Mouse (Mus musculus) gastrocnemius, adult 8-10 months (tissue): ENCODE data around the gene Trappc1. TPM values are rescaled to one million over a fixed set of nuclear protein-coding genes. Genes with fewer than 3 reads are reported as not detected.
"Not testable (repeated sequence)": the region's sequence is repeated elsewhere in the genome, so short reads cannot be mapped to it uniquely, and the experiment has no call there.

Experiments used
- DNase-seq, 2 experiments: peaks; one replicate each; pipeline ENCODE4 v3.0.0; 2022; ENCODE audit warnings: low spot score in 2 of 2
- total RNA-seq, 4 experiments: library from RNA; stranded (reverse); gene quantifications; 2 replicates each; pipeline ENCODE4 v1.2.4; 2022

Gene Trappc1
- total RNA-seq, result 10 to 100 TPM; 33.6 to 42.2 (median 37.9) TPM

DNA sequence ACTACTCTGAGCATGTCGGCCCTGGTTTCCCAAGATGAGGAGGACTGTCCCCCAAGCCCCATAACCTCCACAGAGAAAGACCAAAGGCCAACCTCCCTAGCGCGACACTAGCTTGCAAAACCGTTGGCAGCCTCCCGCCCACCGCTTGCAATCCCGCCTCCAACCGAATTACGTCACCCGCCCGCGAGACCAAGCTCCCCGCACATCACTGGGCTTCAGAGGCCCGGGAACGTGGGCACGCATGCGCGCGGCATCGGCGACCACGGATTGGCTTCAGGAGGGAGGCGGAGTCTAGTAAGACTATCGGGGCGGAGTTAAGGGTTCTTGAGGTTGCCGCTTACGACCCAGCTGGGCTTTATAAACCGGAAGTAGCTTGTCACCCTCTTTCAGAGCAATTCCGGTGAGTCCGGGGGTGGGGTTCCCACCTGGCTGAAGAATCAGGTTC, at the start of gene Trappc1, which contains the start of gene Cntrob:
Gene Trappc1, plus strand, starts transcription at position 314 of the 445 bp plus-strand sequence.
Gene Cntrob, minus strand, starts transcription at position 109 of the 445 bp plus-strand sequence.
- DNase-seq, result peak; percentile 96 to 98

- DNase-seq, result no peak
Measured at GRCm38 (mm10) chr11:69275650-69276049, 48.1 kb upstream of the Trappc1 start.

GRCm38 (mm10) chr11:69276081-69276480, 47.7 kb upstream of the Trappc1 start:
- no peak for DNase-seq

GRCm38 (mm10) chr11:69277267-69277666, 46.5 kb upstream of the Trappc1 start:
- DNase-seq, result no peak

DNA sequence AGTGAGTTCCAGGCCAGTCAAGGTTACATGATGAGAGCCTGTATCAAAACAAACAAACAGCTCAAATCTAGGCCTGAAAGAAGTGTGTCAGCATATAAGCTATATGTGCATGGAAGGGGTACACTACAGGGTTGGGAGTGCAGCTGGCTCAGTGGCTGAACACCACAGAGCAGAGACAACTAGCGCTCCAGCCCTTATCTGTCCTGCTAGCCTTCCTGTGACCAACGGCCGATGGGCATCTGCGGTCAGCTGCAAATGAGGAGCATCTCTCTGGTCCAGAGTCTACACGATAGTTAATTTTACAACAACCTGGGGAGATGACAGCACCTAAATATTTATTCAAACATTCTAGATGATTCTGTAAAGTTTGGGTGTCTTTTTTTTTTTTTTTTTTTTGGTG, 32.7 kb upstream of the Trappc1 start:
- no peak for DNase-seq

DNA sequence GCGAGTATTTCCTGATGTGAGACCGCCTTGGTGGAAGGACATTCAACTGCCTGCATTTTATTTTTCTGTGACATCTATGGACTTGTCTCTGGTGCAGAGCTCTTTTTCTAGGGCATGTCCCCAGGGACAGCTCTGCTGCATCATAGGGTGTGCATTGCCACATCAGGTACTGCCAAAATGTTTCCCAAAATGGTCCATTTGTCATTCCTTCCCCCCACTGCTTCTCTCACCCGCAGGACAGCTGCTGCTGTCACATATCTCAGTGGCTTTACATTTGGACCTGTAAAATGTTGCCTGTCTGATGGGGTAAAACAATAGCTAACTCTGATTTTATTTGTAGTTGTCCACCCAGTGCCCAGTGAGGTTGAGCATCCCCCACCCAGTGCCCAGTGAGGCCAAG, 28.5 kb upstream of the Trappc1 start:
- DNase-seq, result no peak

GRCm38 (mm10) chr11:69297799-69298198, 26.0 kb upstream of the Trappc1 start:
- DNase-seq, result no peak

- no peak for DNase-seq
Measured at GRCm38 (mm10) chr11:69298231-69298630, 25.5 kb upstream of the Trappc1 start.

DNA sequence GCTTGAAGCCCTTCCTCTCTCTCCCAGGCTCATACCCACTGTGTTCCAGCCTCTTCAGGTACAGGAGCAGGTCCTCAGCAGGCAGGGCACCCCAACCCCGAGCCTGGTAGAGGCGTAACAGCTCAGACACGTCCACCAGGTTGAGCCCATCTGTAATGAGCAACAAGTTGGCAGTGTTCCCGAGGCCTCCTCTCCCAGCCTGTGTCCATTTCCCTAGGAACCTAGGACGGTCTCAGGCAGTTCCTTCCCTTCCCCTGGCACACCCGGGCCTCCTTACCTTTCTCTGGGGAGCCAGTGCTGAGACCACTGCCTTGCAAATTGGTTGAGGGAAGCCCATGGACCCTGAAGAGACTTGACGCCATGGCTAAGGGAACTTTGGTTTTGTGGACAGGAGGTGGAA, 21.0 kb upstream of the Trappc1 start:
- DNase-seq, result no peak

GRCm38 (mm10) chr11:69305291-69305690, 18.5 kb upstream of the Trappc1 start:
- DNase-seq, result no peak

GRCm38 (mm10) chr11:69306039-69306438, 17.7 kb upstream of the Trappc1 start:
- DNase-seq, result no peak

DNA sequence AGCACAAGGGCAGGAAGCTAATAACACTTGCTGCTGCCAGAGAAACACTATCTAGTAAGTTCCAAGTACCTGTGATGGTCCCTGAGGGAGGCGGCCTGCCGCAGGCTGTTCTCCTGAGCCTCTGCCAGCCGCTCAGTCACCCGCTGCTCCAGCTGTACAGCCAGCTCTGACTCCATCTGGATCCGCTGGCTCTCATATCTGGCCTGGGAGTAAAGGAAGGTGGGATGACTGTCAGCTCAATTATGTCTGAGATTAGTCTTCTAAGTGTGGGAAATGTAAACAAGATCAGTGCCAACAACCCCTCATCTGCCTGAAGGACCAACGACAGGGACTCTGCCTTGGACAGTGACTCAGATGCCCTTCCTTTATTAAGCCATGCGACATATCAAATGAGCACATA, 12.5 kb upstream of the Trappc1 start:
- DNase-seq, result peak in 1 of 2 experiments; percentile 50

- no peak for DNase-seq
Measured at GRCm38 (mm10) chr11:69316361-69316760, 7.4 kb upstream of the Trappc1 start.

GRCm38 (mm10) chr11:69318000-69318399, 5.8 kb upstream of the Trappc1 start:
- DNase-seq, result not testable (repeated sequence)

- DNase-seq, result no peak
Measured at GRCm38 (mm10) chr11:69321580-69321979, 2.2 kb upstream of the Trappc1 start.

DNA sequence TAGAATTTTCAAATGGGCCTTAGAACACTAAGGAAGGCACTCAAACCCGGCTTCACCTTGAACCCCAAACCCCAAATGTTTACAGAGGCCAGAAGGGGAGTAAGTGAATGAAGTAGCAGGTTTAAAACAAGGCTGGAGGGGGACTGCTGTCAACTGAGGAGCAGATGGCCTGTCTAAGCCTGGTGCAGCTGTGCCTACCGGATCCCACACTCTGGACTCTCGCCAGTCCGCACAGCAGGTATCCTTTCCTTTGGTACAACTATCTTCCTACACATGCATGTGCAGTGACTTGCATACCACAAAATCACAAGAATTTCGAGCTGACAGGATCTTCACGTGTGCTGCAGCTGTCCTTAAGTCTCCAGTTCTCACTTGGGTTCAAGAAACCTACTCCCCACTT, 1.8 kb upstream of the Trappc1 start:
- DNase-seq, result no peak

GRCm38 (mm10) chr11:69322693-69323471, 898 bp upstream of the Trappc1 start:
- no peak for DNase-seq

DNA sequence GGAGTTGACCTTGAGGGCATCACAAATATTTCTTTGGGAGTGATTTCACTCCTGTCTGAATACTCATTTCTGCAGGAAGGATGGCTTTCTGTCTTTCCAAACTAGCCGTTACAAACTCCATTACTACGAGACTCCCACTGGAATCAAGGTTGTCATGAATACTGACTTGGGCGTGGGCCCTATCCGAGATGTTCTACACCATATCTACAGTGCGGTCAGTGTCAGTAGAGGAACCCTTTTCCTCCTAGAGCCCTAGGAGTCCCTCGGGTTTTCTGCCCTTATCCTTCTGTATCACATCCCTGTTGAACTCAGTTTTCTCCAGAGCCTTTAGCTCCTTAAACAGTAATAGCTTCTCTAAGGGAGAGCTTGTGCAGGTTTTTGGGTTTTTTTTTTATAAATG, 969 bp downstream of the Trappc1 start:
- no peak for DNase-seq

GRCm38 (mm10) chr11:69325628-69326407, 2.0 kb downstream of the Trappc1 start, which contains the start of gene Kcnab3:
Gene Kcnab3 (plus strand): TSS chr11:69326258.
- peak; percentile 55 to 77 for DNase-seq

DNA sequence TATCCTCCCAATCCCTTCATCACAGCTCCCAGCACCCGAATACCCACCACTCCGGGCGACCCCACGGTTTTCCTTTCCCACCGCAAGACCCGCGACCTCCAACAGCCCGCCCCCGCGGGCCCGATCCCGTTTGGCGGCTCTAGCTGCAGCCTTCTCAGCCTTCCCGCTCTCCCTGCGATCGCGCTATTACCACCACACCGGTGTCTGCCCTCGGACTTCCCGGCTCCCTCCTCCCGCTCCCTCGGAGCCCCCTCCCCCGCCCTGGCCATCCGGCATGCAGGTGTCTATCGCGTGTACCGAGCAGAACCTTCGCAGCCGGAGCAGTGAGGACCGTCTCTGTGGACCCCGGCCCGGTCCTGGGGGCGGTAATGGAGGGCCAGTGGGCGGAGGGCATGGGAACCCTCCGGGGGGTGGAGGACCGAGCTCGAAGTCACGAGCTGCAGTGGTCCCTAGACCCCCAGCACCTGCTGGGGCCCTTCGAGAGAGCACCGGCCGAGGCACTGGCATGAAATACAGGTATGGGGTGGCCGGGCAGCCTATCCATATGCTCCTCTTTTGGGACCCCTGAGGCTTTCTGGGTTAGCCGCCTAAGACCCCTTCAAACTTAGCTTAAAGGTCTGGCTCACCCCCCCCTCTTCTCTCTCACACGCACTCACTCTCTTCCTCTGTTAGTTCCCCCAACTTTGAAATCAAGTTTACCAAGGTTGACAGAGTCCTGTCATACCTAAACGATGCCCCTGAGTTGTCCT, 2.8 kb downstream of the Trappc1 start:
- no peak for DNase-seq

- no peak for DNase-seq
Measured at GRCm38 (mm10) chr11:69327157-69327442, 3.3 kb downstream of the Trappc1 start.

DNA sequence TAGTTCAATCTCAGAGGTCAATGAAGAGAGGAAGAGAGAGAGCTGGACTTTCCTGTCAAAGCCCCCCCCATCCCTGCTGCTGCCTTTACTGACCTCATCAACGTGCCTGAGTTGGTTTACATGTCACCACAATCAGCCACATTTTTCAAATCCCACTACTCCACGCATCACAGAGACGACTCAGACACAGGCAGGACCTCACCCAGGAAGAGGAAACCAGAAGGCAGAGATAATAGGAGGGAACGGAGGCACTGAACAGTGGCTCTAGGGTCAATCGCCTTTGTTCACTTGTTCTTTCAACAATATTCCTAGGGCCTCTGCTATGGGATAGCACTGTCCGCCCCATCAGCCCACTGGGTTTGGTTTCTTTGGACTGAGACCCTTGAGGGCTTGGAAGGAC, 3.9 kb downstream of the Trappc1 start:
- no peak for DNase-seq
